Mouse (Mus musculus) midbrain, embryonic 16.5 days (tissue): Measurements from ENCODE around the gene Olfr1199. TPM values are rescaled to one million over a fixed set of nuclear protein-coding genes. Genes with fewer than 3 reads are reported as not detected.

ENCODE experiments used
- ATAC-seq: fragments of 200-750 bp; cut with Nextera tagmentation; 2 replicates; pipeline ENCODE4 v1.8.0; 2017; ENCODE audit warnings: moderate TSS enrichment
- H3K27ac ChIP-seq: fragments of 300-500 bp; sonication (generic); 2 replicates; pipeline ENCODE4 v1.5.1; 2014; ENCODE audit warnings: mild to moderate bottlenecking, low read length, mixed read lengths
- H3K27me3 ChIP-seq: fragments of 300-500 bp; sonication (generic); 2 replicates; pipeline ENCODE4 v1.6.1; 2014; ENCODE audit warnings: low read depth, low read length, mixed read lengths; ENCODE audit not compliant: control insufficient read depth, insufficient read depth
- H3K36me3 ChIP-seq: fragments of 300-500 bp; sonication (generic); 2 replicates; pipeline ENCODE4 v1.6.1; 2014; ENCODE audit warnings: mild to moderate bottlenecking, low read length, moderate library complexity, mixed read lengths; ENCODE audit not compliant: control insufficient read depth, insufficient read depth
- H3K4me1 ChIP-seq: fragments of 300-500 bp; sonication (generic); 2 replicates; pipeline ENCODE4 v1.6.1; 2014; ENCODE audit warnings: mild to moderate bottlenecking, low read length, mixed read lengths; ENCODE audit not compliant: control insufficient read depth, insufficient read depth
- H3K4me2 ChIP-seq: fragments of 300-500 bp; sonication (generic); 2 replicates; pipeline ENCODE4 v1.6.1; 2014; ENCODE audit warnings: mild to moderate bottlenecking, low read length, mixed read lengths
- H3K4me3 ChIP-seq: fragments of 300-500 bp; sonication (generic); 2 replicates; pipeline ENCODE4 v1.5.1; 2014; ENCODE audit warnings: low read depth, mild to moderate bottlenecking, low read length, moderate library complexity, mixed read lengths
- H3K9ac ChIP-seq: fragments of 300-500 bp; sonication (generic); 2 replicates; pipeline ENCODE4 v1.6.1; 2014; ENCODE audit warnings: low read depth, low read length, mixed read lengths
- H3K9me3 ChIP-seq: fragments of 300-500 bp; sonication (generic); replicated peaks from 2 replicates; pipeline ENCODE4 v1.6.1; 2014; ENCODE audit warnings: mild to moderate bottlenecking, low read length, mixed read lengths; ENCODE audit not compliant: control insufficient read depth, poor library complexity, severe bottlenecking
- WGBS: fragments of 180-500 bp; shearing (Covaris S2); extraction: QIAGEN DNeasy Blood & Tissue Kit; methylation state at CpG from one replicate; pipeline ENCODE4 v1.1.7; 2014; 5-methylcytosine and 5-hydroxymethylcytosine counted together
- polyA plus RNA-seq: library from polyadenylated mRNA; unstranded; fragments of >200 nt; fragmentation: Nextera tagmentation; extraction: Ambion mirVana; gene quantifications from 2 replicates; pipeline ENCODE4 v1.2.1, GENCODE M21; 2015

The Olfr1199 gene
- not detected in 2 replicates for polyA plus RNA-seq

DNA sequence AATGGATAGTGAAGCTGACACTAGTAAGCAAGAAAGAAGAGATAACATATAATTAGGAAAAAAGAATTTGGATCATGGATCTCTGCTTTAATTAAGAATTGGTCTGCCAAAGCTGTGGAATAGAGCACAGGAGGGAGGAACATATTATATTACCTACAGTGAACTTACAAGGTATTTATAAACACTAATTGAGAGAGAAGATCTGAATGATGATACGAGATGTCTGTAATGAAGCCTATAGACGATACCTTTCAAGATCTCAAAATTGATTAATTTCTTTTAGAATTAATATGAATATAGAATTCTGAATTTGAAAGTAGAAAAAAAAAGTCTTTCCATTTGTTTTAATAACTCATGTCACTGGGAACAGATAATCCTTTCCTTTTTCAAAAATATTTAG lies at the start of gene Olfr1199:
TSS of gene Olfr1199 (minus strand) at position 101 of the 400 bp plus-strand sequence.
- Histone ChIP-seq H3K9me3 (no peaks in the 10 kb centered on the region), H3K4me1 (no peaks in the 10 kb centered on the region), H3K9ac (no peak within 1 kb of the TSS), H3K36me3 (no peaks in the 10 kb centered on the region), H3K27me3 (no peaks in the 10 kb centered on the region), H3K27ac (no peak within 1 kb of the TSS), H3K4me2 (no peak within 1 kb of the TSS), H3K4me3 (no peak within 1 kb of the TSS)
- ATAC-seq: no peak
- 94% methylated on average over 2 of the region's 2 CpGs for WGBS

DNA sequence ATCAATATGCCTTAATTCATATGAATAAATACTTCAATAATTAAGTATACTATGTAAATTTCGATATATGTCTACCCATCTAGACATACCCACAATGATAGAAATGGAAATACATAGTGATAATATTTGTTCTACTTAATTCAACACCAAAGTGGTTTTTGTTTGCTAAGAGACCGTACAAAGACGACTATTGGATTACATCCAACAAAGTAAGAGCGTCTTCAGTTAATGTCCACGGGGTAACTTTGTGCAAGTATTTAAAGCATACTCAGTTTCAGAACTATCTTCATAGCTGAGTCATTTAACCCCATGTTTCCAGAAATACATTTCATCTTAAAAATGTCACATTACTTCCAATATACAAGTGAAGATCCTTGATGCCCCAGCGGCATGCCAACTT lies 32.5 kb upstream of the Olfr1199 start, which contains the start of gene Olfr1201:
TSS of gene Olfr1201 (plus strand) at position 301 of the 400 bp plus-strand sequence.
- no peak within 1 kb of the TSS for H3K9ac ChIP-seq
- no peaks in the 10 kb centered on the region for H3K27me3 ChIP-seq
- WGBS: 84% methylated on average over 6 of the region's 6 CpGs
- no peaks in the 10 kb centered on the region for H3K9me3 ChIP-seq
- no peaks in the 10 kb centered on the region for H3K36me3 ChIP-seq
- no peaks in the 10 kb centered on the region for H3K4me1 ChIP-seq
- H3K4me3 ChIP-seq: no peak within 1 kb of the TSS
- no peak within 1 kb of the TSS for H3K4me2 ChIP-seq
- no peak within 1 kb of the TSS for H3K27ac ChIP-seq
- no peak for ATAC-seq

DNA sequence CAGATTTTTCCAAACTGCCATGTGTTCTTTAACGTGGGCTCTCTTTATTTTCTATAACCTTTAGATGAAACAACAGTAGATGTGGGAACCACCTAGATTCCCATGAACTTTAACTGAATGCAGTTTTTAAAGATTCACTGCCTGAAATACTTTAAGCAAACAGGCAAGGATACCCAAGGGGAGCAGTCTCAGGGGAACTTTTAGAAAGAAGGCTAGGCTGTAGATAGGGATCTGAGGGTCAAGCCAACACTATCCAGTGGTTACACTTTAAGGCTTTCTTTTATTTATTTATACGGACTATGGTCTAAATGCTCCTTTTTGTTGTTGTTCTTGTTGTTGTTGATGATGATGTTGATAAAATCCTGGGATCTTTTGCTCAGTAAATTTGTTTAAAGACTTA lies 10.1 kb upstream of the Olfr1199 start, which contains the start of gene Olfr1200:
TSS of gene Olfr1200 (minus strand) at position 101 of the 400 bp plus-strand sequence.
- H3K27me3 ChIP-seq: no peaks in the 10 kb centered on the region
- H3K4me1 ChIP-seq: no peaks in the 10 kb centered on the region
- H3K27ac ChIP-seq: no peak within 1 kb of the TSS
- 89% methylated on average over 2 of the region's 2 CpGs for WGBS
- no peak within 1 kb of the TSS for H3K9ac ChIP-seq
- no peaks in the 10 kb centered on the region for H3K9me3 ChIP-seq
- H3K4me3 ChIP-seq: no peak within 1 kb of the TSS
- no peak for ATAC-seq
- H3K36me3 ChIP-seq: no peaks in the 10 kb centered on the region
- no peak within 1 kb of the TSS for H3K4me2 ChIP-seq

DNA sequence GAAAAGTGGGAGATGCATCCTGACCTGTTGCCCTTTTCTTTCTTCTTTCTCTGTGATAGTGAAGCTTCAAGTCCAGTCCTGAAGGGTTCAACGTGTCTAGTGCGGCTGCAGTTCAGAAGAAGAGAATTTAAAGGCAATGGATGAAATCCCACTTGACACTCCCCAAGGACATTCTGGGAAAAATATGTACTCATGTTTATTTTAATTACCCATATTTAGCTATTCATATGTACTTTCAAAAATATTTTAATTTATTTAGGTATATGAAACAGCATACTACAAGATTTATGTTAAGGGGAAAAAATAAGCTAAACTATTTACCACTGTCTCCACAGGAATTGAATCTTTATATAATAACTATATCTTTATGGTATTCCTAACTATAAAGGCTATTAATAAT lies 9.0 kb downstream of the Olfr1199 start, which contains the start of gene Olfr1198:
TSS of gene Olfr1198 (minus strand) at position 101 of the 400 bp plus-strand sequence.
- Histone ChIP-seq H3K4me2 (no peak within 1 kb of the TSS), H3K27me3 (no peaks in the 10 kb centered on the region), H3K36me3 (no peaks in the 10 kb centered on the region), H3K4me3 (no peak within 1 kb of the TSS), H3K4me1 (no peaks in the 10 kb centered on the region), H3K27ac (no peak within 1 kb of the TSS), H3K9me3 (no peaks in the 10 kb centered on the region), H3K9ac (no peak within 1 kb of the TSS)
- WGBS: 83% methylated on average over 2 of the region's 2 CpGs
- no peak for ATAC-seq

DNA sequence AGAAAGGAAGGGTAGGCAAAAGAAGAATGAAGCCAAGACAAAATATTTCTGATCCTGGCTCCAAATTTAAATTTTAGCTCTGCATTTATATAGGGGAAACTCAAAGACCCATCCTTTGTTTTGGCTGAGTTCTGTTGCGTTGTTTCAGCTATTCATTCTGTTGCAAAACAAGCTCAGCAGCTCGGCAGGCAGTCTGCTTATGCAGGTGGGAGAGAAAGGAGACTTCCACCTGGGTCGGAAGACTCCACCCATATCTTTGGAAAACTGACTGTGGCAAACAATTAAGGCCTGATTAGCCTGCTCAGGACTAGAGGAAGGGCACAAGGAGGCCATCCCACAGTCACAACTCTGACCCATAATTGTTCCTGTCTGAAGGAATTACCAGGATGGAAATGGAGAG lies 16.9 kb downstream of the Olfr1199 start:
- Histone ChIP-seq H3K9ac (no peak overlapping the region), H3K4me3 (no peak overlapping the region), H3K9me3 (no peaks in the 10 kb centered on the region), H3K27me3 (no peaks in the 10 kb centered on the region), H3K27ac (no peak overlapping the region), H3K4me2 (no peak overlapping the region), H3K4me1 (no peaks in the 10 kb centered on the region), H3K36me3 (no peaks in the 10 kb centered on the region)
- WGBS: 59% methylated on average over 3 of the region's 3 CpGs
- ATAC-seq: no peak

DNA sequence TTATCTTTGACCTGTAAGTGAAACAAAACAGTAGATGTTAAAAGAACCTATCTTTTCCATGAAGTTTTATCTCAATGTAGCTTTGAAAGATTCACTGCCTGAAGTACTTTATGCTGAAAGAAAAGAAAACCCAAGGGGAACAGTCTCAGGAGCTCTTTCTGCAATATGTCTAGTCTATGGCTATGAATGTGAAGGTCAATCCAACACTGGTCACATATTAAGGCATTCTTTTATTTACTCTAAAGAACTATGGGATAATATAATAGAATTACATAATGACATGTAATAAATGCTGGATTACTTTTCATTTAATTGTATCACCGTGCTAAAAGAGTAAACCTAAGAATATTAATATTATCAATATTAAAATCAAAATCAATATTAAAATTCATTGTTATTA lies 28.0 kb downstream of the Olfr1199 start, which contains the start of gene Olfr1197:
TSS of gene Olfr1197 (minus strand) at position 101 of the 400 bp plus-strand sequence.
- ATAC-seq: no peak
- Histone ChIP-seq H3K27me3 (no peaks in the 10 kb centered on the region), H3K4me1 (no peaks in the 10 kb centered on the region), H3K4me3 (no peak within 1 kb of the TSS), H3K4me2 (no peak within 1 kb of the TSS), H3K36me3 (no peaks in the 10 kb centered on the region), H3K9me3 (no peaks in the 10 kb centered on the region), H3K27ac (no peak within 1 kb of the TSS), H3K9ac (no peak within 1 kb of the TSS)
- 90% methylated on average over 1 of the region's 1 CpGs for WGBS

DNA sequence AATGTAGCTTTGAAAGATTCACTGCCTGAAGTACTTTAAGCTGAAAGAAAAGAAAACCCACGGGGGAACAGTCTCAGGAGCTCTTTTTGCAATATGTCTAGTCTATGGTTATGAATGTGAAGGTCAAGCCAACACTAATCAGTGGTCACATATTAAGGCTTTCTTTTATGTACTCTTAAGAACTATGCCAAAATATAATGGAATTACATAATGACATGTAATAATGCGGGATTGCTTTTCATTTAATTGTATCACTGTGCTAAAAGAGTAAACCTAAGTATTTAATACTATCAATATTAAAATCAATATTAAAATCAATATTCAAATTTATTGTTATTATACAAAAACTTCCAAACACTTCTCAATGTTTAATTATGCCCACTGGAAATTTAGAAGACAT lies 55.8 kb downstream of the Olfr1199 start, which contains the start of gene Olfr1196:
TSS of gene Olfr1196 (minus strand) at position 101 of the 400 bp plus-strand sequence.
- Histone ChIP-seq H3K9me3 (no peaks in the 10 kb centered on the region), H3K27ac (no peak within 1 kb of the TSS), H3K4me2 (no peak within 1 kb of the TSS), H3K4me3 (no peak within 1 kb of the TSS), H3K36me3 (no peaks in the 10 kb centered on the region), H3K4me1 (no peaks in the 10 kb centered on the region), H3K9ac (no peak within 1 kb of the TSS), H3K27me3 (no peaks in the 10 kb centered on the region)
- no peak for ATAC-seq
- 91% methylated on average over 2 of the region's 2 CpGs for WGBS

Other genes with a start within 250 kb of the Olfr1199 start
- not detected in 2 replicates for gene Olfr1186, start 241.9 kb downstream of the Olfr1199 start, polyA plus RNA-seq
- gene Olfr1188, start 203.5 kb downstream of the Olfr1199 start, polyA plus RNA-seq: not detected in 2 replicates
- gene Olfr1189, start 174.0 kb downstream of the Olfr1199 start, polyA plus RNA-seq: not detected in 2 replicates
- not detected in 2 replicates for gene Olfr1191-ps1, start 119.9 kb downstream of the Olfr1199 start, polyA plus RNA-seq
- gene Olfr1192-ps1, start 112.0 kb downstream of the Olfr1199 start, polyA plus RNA-seq: not detected in 2 replicates
- gene Olfr1193, start 84.8 kb downstream of the Olfr1199 start, polyA plus RNA-seq: not detected in 2 replicates
- gene Olfr1195, start 71.3 kb downstream of the Olfr1199 start, polyA plus RNA-seq: not detected in 2 replicates
- gene Olfr1196, start 55.9 kb downstream of the Olfr1199 start, polyA plus RNA-seq: not detected in 2 replicates
- gene Olfr1197, start 28.1 kb downstream of the Olfr1199 start, polyA plus RNA-seq: not detected in 2 replicates
- gene Olfr1198, start 9.1 kb downstream of the Olfr1199 start, polyA plus RNA-seq: not detected in 2 replicates
- gene Olfr1200, start 10.0 kb upstream of the Olfr1199 start, polyA plus RNA-seq: not detected in 2 replicates
- gene Olfr1201, start 32.6 kb upstream of the Olfr1199 start, polyA plus RNA-seq: not detected in 2 replicates
- gene Olfr1202, start 54.0 kb upstream of the Olfr1199 start, polyA plus RNA-seq: not detected in 2 replicates
- not detected in 2 replicates for gene Olfr1205, start 69.3 kb upstream of the Olfr1199 start, polyA plus RNA-seq
- not detected in 2 replicates for gene Olfr1204, start 88.8 kb upstream of the Olfr1199 start, polyA plus RNA-seq
- not detected in 2 replicates for gene Olfr1206, start 102.8 kb upstream of the Olfr1199 start, polyA plus RNA-seq
- not detected in 2 replicates for gene Olfr1208, start 141.8 kb upstream of the Olfr1199 start, polyA plus RNA-seq
- gene Olfr1209, start 154.7 kb upstream of the Olfr1199 start, polyA plus RNA-seq: not detected in 2 replicates
- gene Olfr1211, start 177.6 kb upstream of the Olfr1199 start, polyA plus RNA-seq: not detected in 2 replicates
- not detected in 2 replicates for gene Olfr1212, start 193.5 kb upstream of the Olfr1199 start, polyA plus RNA-seq
- gene Gm13762, start 219.8 kb upstream of the Olfr1199 start, polyA plus RNA-seq: not detected in 2 replicates
- gene Olfr1214, start 232.2 kb upstream of the Olfr1199 start, polyA plus RNA-seq: not detected in 2 replicates
- not detected in 2 replicates for gene Olfr1215, start 246.5 kb upstream of the Olfr1199 start, polyA plus RNA-seq